Mouse (Mus musculus) A20 (cell line): ENCODE data around the gene Acap2.

Experiments used
- DNase-seq: peaks from one replicate; pipeline ENCODE4 v3.0.0-alpha.2; 2011; ENCODE audit warnings: low read depth, low spot score

The Acap2 gene

DNA sequence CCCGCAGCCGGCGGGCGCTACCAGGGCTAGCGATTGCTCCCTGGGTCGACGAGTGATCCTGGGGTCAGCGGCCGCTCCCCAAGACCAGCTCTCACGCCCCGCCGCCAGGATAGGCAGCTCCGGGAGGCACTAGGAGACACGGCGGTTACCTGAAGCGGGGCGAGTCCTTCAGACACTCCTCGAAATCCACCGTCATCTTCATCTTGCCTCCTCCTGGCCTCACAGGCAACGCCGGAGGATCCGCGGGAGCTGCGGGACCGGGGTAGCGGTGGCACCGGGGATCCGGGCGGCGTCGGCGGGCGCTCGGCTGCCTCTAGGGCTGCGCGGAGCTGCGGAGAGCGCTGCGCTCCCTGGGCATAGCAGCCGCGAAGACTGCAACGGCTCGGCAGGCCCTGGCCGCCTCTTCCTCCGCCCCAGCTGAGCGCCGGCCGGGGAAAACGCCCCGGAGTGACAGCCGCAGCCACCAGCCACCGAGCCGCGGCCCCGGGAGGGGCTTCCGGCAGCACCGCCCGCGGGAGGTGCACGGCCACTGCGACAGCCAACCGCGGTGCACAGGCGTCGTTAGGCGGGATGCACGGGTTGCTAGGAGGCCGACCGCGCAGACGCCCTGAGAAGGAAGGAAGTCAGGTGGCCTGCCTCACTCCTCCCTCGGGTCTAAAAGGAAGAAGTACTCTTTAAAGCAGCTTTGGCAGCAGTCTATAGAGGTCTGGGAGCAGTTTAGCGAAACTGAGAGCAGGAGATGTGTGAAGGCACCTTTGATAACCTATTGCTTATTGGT is at the start of gene Acap2:
TSS of gene Acap2 (minus strand) at position 456 of the 778 bp plus-strand sequence.
- DNase-seq, result peak; percentile 98

DNA sequence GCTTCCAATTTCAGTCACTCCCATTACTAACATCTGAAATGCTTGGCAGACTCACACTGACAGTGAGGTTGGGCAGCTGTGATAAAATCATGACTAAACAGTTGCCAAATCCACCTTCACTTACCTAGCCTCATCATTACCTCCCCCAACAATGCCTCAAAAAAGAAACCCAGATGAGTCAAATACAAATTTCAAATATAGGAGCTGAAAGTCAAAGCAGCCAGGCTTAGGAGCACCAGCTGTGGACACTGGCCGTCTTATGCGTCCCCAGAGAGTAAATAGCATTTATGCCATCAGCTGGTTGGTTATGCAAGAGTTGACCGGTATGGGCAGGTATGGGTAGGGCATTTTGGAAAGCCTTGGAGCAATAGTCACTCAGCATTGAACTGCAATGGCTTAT is 48.4 kb upstream of the Acap2 start:
- DNase-seq, result peak; percentile 63

DNA sequence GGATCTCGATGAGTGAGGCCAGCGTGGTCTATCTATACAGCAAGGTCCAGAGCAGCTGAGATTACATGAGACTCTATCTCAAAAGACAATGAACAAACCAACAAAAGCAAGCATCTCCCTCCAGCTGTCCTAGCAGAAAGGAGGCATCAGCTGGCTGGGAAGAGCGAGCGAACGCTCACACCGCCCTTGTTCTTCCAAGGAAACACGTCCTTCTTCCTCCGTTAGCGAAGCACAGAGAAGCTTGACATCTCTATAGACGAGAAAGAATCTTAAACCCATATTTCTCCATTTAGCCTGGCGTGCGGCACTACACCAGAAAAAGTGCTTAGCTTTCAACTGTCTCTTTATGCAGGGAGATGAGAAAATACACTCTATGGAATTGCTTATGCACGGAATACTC is 47.7 kb upstream of the Acap2 start:
- no peak for DNase-seq

DNA sequence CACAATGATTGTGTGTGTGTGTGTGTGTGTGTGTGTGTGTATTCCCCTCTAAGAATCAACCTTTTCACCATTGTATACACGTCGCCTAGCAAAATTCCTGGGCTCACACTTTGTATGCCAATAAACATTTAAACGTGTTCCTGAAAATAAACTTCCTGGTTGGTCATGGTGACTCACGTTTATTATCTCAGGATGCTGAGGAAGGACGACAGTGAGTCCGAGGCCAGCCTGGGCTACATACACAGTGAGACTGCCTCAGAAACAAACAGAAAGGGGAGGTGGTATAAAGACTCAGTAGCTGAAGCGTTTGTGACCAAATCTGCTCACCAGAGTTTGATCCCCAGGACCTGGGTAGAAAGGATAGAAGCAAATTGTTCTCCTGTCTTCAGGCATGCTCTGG is 46.4 kb upstream of the Acap2 start:
- DNase-seq, result no peak

DNA sequence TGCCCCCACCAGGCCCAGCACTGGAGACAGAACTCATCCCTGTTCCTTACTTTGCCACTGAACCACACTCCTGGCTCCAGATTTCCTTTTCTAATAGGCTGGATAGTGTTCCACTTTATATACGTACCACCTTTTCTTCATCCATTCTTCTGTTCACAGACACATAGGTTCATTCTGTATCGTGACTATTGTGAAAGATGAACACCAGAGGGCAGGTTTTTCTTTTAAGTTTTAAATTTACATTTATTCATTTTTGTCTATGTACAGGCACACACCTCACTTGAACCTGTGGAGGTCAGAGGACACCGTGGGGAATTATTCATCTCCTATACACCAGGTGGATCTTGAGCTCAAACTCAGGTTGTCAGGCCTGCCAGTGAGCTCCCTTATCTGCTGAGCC is 43.0 kb upstream of the Acap2 start:
- no peak for DNase-seq

DNA sequence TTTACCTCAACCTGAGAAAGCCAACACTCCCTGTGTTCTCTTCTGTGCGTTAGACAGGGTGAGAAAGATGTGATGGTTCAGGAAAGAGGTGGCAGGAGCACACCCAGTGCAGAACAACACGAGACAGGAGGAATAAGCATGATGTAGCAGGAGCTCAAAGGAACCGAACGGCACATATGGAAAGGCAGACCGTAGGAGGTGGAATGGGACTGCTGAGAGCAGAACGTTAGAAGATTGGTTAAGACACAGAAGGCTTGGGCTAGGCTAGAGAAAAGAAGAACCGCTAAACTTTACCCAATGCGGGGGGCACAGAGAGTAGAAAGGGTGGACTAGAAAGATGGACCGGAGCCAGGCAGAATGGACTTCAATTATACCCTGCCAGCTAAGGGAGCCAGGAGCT is 40.4 kb upstream of the Acap2 start:
- DNase-seq, result no peak

DNA sequence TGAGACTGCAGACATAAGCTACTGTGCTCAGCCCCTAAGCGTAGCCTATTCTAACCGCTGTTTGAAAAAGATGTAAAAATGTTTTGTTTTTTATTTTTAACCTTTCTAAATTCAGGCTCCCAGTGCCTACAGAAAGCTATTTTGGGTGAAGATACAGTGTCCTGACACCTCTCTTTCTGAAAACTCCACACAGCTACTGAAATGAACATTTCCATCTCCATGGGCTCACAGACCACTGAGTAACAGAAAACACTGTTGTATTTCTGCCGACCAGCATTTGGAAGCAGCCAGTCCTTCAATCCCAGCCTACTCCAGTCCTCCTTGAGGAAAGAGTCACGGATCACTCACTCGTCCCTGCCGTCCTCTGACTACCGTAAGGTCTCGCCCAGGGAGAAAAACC is 39.5 kb upstream of the Acap2 start:
- DNase-seq, result no peak

DNA sequence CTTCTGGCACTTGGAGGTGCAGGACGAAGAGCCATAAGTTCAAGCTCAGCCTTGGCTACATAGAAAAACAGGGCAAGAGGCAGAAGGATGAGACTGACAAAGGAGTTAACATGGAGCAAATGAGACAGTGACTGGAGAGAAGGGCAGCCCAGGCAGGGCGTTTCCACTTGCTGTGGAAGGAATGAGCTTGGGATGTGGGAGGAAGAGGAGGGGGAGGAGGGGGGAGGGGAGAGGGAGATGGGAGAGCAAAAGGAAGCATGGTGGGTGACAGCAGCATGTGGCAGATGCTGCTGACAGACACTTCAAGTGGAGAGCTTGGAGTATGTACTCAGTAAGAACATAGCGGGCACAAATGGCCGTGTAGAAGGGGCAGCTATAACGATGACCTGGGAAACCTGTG is 37.2 kb upstream of the Acap2 start:
- DNase-seq, result no peak

DNA sequence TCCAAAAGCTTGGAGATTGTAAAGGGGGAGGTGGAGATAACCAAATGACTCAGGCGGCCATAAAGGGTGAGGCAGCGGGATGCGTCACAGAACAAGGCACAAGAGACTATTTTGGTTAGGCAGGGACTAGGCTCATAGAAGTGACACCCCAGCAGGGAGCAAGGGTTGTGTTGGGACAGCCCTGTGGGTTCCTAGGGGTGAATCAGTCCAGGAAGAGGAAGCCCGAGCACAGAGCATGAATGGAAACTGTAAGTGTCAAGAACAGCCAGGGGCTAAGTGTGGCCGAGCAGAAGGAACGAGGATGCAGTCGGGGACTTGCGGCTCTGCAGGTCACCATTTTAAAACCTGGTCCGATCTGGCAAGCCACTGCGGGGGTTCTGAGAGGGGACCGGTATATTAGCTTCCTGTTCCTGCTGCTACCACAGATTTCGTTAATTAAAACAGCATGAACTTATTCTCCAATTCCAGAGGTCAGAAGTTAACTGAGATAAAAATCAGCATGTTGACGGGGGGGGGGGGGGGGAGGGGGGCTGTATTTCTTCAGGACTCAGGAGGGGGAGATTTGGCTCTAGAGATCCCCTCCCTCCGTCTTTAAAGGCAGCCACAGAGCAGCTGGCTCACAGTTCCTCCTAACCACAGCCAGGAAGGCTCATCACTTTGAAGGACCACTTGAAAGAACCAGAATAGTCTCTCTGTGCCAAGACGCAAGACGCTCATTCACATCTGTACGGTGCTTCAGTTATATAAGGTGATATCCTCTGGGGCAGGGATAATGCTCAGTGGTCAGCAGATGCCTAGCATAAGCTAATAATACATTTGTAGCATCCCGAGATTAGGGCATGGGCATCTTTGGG is 34.6 kb upstream of the Acap2 start:
- DNase-seq, result peak; percentile 69

DNA sequence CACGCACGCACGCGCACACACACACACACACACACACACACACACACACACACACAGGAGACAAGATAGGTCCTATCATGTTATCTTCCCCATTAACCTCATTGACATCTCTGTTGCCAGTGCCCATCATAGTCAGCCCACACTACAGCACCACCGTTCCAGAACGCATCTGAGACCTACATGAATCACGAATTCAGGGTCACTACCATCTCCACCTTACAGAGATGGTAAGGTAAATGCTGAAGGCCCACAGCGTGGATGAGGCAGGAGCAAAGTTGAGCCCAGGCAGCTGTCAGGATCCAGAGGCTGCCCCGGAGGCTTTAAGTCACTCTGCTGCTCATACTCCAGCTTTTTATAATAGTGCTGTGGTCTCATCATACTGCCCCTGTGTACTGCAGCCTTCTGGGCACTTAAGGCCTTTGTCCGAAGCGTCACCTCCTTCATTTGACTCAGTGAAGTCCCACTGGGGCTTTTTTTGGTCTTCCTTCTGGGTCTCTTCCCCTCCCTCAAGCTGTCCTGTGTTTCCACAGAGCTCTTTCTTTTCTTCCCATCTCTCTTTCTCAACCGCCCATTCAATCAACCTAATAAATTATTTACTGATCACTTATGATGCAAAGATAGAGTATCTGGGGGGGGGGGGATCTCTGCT is 33.9 kb upstream of the Acap2 start:
- peak; percentile 50 for DNase-seq

DNA sequence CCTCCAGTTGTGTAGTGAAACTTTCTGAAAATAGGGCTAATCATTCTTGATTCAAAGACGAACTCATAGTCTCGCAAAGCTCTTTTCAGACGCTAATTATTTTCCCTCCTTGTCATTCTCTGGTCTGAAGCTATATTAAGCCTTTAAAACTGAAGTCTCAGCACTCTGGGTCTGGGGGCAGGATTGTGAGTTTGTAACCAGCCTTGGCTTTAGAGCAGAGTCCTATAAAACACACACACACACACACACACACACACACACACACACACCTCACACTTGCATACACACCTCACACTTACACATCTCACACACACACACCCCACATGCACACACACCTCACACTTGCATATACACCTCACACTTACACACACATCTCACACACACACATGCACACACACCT is 33.3 kb upstream of the Acap2 start:
- DNase-seq, result no peak

DNA sequence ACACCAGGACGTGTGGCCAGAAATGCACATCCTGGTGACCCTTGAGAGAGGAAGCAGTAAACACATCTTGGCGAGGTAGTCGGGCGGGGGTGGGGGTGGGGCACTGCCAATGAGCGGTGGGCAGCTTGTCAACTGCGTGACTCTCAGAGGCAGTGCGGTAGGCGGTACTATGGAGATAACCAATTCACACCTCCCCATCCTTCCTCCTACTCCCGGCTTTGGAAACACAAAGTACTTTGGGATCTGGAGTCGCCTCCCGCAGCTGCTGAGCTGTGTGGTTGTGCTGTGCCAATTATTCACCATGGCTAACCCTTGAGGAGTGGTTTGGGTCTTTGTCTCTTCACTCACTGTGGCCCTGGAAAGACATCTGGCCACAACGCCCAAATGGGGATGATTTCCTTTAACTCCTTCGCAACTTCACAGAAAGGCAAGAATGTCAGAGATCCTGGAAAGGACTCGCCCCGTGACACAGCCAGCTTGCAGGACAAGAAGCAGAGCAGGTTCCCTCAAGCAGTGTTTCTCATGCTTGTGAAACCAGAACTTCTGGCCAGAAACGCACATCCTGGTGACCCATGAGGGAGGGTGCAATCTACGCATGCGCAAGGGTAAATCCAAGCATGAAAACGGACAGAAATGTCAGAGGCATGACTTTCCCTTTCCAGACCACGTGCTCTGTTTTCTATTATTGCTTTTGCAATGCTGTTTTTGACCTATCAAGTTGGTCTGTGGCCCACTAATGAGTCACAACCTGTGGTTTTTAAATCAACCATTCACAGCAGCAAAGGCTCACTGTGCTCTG is 32.7 kb upstream of the Acap2 start:
- DNase-seq, result peak; percentile 83

DNA sequence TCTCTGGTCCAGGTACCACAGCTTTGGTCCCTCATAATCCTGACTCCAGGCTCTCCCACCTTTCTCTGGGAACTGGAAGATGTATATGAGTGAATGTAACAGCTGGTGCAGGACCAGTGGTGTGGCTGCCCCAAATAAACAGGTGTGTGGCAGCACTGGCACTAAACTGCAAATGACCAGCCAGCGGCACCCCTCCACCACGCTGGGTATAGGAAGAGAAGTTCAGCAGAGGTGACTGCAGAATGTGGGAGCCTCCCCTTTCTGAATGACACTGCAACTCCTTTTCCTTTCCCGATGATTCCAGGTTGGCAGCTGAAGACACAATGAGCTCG is 32.1 kb upstream of the Acap2 start:
- no peak for DNase-seq

DNA sequence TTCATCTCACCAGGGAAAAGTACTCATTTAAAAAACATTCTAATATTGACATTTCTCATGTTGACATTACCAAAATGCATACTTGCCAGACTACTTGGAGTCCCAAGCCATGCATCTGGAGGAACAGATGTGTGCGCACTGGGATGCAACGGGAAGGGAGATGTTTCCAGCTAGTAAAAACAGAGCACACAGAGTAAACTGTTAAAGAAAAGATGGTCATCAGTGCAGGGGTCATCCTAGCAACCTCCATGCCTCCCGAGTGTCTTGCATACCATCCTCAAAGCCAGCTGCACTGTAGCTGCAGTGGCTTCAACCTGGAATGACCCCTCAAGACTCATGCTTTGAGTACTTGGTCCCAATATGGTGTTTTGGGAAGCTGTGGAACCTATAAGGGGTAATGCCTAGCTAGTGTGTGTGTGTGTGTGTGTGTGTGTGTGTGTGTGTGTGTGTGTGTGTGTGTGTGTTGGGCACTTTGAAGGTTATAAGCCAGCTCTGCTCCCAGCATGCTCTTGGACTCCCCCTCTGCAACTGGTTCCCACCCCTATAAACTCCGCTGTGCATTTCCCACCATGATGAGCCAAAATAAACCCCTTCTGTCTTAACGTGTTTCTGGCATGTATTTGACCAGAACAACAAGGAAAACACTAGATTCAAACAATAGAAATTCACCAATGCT is 31.6 kb upstream of the Acap2 start:
- DNase-seq, result no peak

DNA sequence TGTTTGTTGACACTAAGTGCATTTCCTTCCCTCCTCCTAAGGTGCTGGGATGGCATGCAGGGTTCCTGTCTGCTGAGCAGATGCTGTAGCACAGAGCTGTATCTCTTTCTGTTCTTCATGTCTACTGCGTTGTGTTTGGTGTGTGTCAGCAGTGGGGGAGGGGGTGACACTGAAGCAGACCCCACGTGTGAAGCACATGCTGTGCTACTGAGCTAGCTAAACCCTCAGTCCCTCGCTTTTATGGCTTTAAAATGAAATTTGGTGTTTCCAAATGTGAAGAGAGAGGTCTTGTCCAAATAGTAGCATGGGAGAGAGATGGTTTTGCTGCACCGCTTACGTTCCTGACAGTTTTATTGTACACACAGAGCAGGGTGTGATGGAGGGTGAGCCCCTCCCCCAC is 30.5 kb upstream of the Acap2 start:
- no peak for DNase-seq

DNA sequence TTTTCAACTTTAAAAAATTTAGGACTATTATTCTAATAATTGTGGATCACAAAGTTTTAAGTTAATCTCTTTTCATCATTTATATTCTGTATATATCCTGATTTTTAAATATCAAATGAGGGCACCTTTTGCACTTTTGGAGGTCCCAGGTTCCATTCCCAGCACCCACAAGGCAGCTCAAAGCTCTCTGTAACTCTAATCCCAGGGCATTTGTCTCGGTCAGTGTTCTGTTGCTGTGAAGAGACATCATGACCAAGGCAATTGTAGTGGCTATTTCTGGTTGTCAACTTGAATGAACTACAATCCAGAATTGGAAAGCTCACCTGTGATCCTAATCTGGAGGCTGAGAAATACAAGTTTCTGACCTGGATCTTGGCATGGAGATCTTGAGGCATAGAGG is 26.7 kb upstream of the Acap2 start:
- no peak for DNase-seq

DNA sequence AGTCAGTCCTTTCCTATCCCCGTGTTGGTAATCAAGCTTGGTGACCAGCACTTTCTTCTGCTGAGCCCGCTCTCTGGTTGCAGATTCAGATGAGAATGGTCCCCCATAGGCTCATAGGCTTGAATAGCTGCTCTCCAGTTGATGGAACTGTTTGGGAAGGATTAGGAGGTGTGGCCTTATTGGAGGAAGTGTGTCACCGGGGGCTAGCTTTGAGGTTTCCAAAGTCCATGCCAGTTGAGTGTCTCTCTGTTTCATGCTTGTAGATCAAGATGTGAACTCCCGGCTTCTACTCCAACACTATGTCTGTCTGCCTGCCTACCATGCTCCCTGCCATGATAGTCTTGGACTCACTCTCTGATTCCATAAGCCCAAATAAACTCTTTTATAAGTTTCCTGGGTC is 14.2 kb upstream of the Acap2 start:
- no peak for DNase-seq

DNA sequence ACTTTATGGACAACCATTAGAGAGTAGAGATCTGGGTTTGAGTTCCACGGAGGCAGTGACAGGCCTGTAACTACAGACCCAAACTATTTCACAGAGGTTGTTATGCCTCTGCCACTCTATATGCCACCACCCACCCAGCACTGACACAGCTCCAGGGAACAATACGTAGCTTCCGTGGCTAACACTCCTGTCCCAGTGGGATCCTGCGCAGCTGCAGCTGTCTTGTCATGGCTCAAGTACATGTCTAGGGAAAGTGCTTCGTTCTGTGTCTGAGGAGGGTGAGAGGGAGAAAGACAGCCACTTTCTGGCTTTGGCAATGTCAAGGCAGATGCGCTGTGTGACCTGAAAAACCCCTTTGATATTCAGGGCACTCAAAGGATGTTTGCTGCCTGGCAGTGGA is 12.4 kb upstream of the Acap2 start:
- no peak for DNase-seq

DNA sequence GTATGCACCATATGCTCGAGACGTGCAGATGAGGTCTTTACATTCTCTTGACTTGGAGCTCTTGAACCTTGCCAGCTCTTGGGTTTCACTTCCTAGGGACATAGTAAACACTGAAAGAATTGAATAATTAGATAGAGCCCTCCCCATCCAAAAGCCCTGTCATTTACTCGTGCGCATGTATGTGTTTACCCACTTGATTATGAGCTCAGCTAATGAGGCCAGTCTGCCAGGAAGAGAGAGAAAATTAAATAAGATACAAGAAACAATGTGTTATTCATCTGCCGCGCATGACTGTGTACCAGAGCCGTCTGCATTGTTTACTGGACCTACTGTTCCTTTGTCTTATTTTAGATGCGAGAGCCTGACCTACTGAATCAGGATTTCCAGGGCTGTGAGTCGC is 10.5 kb upstream of the Acap2 start:
- peak; percentile 74 for DNase-seq

DNA sequence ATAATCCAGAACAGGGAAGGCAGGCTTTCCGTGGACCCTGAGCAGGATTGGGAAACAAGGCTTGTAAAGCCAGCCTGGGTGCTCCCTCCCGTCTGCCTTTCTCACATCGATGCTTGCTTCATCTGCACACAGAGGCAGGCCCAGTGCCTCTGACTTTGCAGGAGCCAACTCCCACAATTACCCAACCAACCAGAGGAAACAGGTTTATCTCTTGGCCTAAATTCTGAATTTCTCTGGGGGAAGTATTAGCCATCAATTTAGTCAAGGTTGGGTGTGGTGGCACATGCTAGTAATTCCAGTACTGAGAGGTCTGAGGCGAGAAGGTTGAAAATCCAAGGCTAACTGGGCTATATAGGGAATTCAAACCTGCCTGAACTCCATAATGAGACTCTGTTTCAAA is 9.4 kb upstream of the Acap2 start:
- DNase-seq, result no peak

DNA sequence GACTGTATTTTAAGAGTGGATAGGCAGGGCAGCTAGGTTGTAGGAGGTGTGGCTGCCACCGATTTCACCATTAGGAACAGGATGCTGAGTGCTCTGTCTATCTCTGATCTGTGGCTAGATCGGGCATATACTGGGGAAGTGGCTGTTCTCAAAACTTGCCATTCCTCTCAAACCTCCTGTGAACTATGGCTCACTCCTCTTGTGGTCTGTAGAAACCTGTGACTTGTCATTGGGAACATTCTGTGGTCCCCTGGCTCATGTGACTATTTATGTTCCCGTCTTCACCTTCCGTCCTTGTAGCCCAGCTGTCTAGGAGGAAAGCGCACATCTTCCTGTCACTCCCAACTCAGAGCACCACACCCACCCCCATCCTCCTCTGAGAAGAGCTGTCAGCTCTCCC is 8.9 kb upstream of the Acap2 start:
- DNase-seq, result no peak
